Mouse (Mus musculus): ENCODE results near the gene Calhm2. TPM values are rescaled to one million over a fixed set of nuclear protein-coding genes. Genes with fewer than 3 reads are reported as not detected.
A peak's percentile ranks its signal among the peaks of the same experiment; 100 is the strongest.

Calhm2 gene
- polyA plus RNA-seq, 1 experiment from 2014 or later = 0.71 TPM

- ATAC-seq (replicated peaks; ENCODE audit: low FRiP score) (no peak), DNase-seq (ENCODE audit: low spot score) (no peak)
- Histone ChIP-seq H3K36me3 (ENCODE audit: control insufficient read depth, insufficient read depth, low read length) (peaks cover 3% of the 10 kb centered on the region; the same call in 1 of the 2 replicates), H3K27ac (ENCODE audit: low read depth, low read length) (no peak overlapping the region), H3K27me3 (ENCODE audit: control insufficient read depth, insufficient read depth, low read length) (no peaks in the 10 kb centered on the region), H3K9me3 (ENCODE audit: control insufficient read depth, low read length) (no peaks in the 10 kb centered on the region), H3K9ac (ENCODE audit: low read length) (no peak overlapping the region), H3K4me2 (ENCODE audit: low read depth, low read length, severe bottlenecking) (no peak overlapping the region), H3K4me1 (replicated peaks; ENCODE audit: control insufficient read depth, insufficient read depth, low read length) (no peaks in the 10 kb centered on the region; the same call in 1 of the 2 replicates), H3K4me3 (ENCODE audit: low read depth, low read length) (no peak overlapping the region)
- WGBS = 92% methylated on average over 3 of the region's 3 CpGs
Measured at GRCm38 (mm10) chr19:47088226-47088625, 49.9 kb downstream of the Calhm2 start.

DNA sequence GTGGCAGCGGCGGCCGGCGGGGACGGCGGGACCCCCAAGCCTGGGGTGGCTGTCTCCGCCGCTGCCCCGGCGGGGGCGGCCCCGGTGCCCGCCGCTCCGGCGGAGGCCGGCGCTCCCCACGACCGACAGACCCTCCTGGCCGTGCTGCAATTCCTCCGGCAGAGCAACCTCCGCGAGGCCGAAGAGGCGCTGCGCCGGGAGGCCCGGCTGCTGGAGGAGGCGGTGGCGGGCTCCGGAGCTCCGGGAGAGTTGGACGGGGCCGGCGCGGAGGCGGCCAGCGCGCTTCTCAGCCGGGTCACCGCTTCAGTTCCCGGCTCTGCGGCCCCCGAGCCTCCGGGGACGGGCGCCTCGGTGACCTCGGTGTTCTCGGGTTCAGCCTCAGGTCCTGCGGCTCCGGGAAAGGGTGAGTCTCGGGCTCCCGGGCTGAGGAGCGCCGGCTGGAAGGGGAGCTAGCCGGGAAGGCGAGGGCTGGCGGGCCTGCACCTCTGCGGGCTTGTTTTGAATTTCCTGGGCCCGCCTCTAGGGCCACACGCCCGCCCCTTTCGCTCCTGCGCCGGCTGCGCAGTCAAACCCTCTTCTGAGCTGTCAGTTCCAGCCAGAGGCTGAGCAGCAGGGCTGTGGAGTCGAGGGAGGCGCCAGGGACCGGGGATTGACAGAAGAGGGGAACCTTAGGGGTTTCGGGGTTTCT is 70.0 kb downstream of the Calhm2 start:
- under 1% methylated on average over 53 of the region's 72 CpGs for WGBS
- DNase-seq (ENCODE audit: low spot score) = peak; percentile 90
- ATAC-seq (replicated peaks; ENCODE audit: low FRiP score) = peak; percentile 89
- Histone ChIP-seq H3K4me1 (replicated peaks; ENCODE audit: control insufficient read depth, insufficient read depth, low read length) (peaks cover 4% of the 10 kb centered on the region; the same call in 1 of the 2 replicates), H3K4me2 (ENCODE audit: low read depth, low read length, severe bottlenecking) (peak overlapping the region; percentile 72), H3K9me3 (ENCODE audit: control insufficient read depth, low read length) (no peaks in the 10 kb centered on the region), H3K36me3 (ENCODE audit: control insufficient read depth, insufficient read depth, low read length) (no peaks in the 10 kb centered on the region; the same call in 1 of the 2 replicates), H3K27ac (ENCODE audit: low read depth, low read length) (peak overlapping the region; percentile 63; the same call in 1 of the 2 replicates), H3K4me3 (ENCODE audit: low read depth, low read length) (peak overlapping the region; percentile 90), H3K9ac (ENCODE audit: low read length) (peak overlapping the region; percentile 85), H3K27me3 (ENCODE audit: control insufficient read depth, insufficient read depth, low read length) (no peaks in the 10 kb centered on the region)

DNA sequence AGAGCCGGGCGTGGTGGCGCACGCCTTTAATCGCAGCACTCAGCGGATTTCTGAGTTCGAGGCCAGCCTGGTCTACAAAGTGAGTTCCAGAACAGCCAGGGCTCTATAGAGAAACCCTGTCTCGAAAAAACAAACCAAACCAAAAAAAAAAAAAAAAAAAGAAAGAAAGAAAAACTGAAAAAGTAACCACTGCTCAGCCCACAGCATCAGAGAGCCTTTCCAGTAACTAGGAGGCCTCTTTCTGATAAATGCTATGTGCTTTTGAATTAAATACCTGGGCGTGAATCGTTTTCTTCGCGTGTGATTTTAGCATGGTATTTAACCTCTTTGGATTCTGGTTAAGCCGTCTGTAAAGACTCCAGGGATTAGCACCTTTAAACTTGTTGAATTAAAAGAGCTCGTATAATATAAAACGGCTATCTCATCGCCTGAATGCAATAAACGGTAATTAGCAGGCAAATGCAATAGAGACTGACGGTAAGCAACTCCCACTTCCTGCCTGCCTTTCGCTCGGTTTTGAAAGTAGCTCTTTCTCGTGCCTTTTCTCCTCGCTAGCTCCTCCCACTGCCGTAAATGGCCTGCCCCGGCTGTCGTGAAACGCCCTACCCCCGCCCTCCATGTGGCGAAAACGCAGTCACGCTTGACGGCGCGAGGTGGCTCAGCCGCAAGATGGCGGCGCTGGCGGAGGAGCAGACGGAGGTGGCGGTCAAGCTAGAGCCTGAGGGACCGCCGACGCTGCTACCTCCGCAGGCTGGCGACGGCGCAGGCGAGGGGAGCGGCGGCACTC is 70.8 kb downstream of the Calhm2 start, which contains the start of gene Taf5:
Taf5 (plus strand) TSS at position 651 of the 787 bp plus-strand sequence.
- ATAC-seq (replicated peaks; ENCODE audit: low FRiP score) (peak; percentile 81), DNase-seq (ENCODE audit: low spot score) (peak; percentile 97)
- H3K4me3 ChIP-seq (ENCODE audit: low read depth, low read length) = peak within 1 kb of the TSS; percentile 90
- WGBS = 11% methylated on average over 49 of the region's 49 CpGs
- H3K36me3 ChIP-seq (ENCODE audit: control insufficient read depth, insufficient read depth, low read length) = no peaks in the 10 kb centered on the region
- peaks cover 4% of the 10 kb centered on the region; the same call in 1 of the 2 replicates for H3K4me1 ChIP-seq (replicated peaks; ENCODE audit: control insufficient read depth, insufficient read depth, low read length)
- H3K27me3 ChIP-seq (ENCODE audit: control insufficient read depth, insufficient read depth, low read length) = no peaks in the 10 kb centered on the region
- H3K27ac ChIP-seq (ENCODE audit: low read depth, low read length) = peak within 1 kb of the TSS; percentile 67; the same call in 1 of the 2 replicates
- no peaks in the 10 kb centered on the region for H3K9me3 ChIP-seq (ENCODE audit: control insufficient read depth, low read length)
- H3K4me2 ChIP-seq (ENCODE audit: low read depth, low read length, severe bottlenecking) = peak within 1 kb of the TSS; percentile 72
- peak within 1 kb of the TSS; percentile 85 for H3K9ac ChIP-seq (ENCODE audit: low read length)

- ATAC-seq (replicated peaks; ENCODE audit: low FRiP score) = no peak
- H3K4me3 ChIP-seq (ENCODE audit: low read depth, low read length) = no peak overlapping the region
- H3K4me1 ChIP-seq (replicated peaks; ENCODE audit: control insufficient read depth, insufficient read depth, low read length) = peaks cover 4% of the 10 kb centered on the region; the same call in 1 of the 2 replicates
- H3K27me3 ChIP-seq (ENCODE audit: control insufficient read depth, insufficient read depth, low read length) = no peaks in the 10 kb centered on the region
- H3K9me3 ChIP-seq (ENCODE audit: control insufficient read depth, low read length) = no peaks in the 10 kb centered on the region
- DNase-seq (ENCODE audit: low spot score) = no peak
- WGBS = 95% methylated on average over 3 of the region's 3 CpGs
- H3K9ac ChIP-seq (ENCODE audit: low read length) = no peak overlapping the region
- no peaks in the 10 kb centered on the region for H3K36me3 ChIP-seq (ENCODE audit: control insufficient read depth, insufficient read depth, low read length)
- no peak overlapping the region for H3K4me2 ChIP-seq (ENCODE audit: low read depth, low read length, severe bottlenecking)
- H3K27ac ChIP-seq (ENCODE audit: low read depth, low read length) = no peak overlapping the region
Measured at GRCm38 (mm10) chr19:47065860-47066259, 72.2 kb downstream of the Calhm2 start.

DNA sequence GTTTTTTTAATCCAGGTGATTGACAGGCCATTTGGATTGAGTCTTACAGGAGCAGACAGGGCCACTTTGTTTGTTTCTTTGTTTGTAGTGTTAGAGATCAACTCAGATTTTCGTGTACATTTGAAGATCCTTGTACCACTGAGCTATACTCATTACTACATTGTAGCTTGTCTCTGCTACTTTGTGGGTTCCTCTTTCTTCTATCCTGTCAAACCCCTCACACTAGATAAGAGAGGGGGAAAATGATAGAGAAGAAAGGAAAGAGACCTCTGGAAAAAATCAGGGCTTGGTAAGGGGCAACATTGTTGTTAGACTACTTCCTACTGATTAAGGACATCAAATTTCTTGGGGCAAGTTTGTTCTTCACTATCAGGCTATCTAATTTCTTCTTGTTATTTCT is 80.4 kb downstream of the Calhm2 start:
- no peak for ATAC-seq (replicated peaks; ENCODE audit: low FRiP score)
- no peak overlapping the region for H3K9ac ChIP-seq (ENCODE audit: low read length)
- no peak overlapping the region for H3K4me2 ChIP-seq (ENCODE audit: low read depth, low read length, severe bottlenecking)
- H3K9me3 ChIP-seq (ENCODE audit: control insufficient read depth, low read length) = no peaks in the 10 kb centered on the region
- 69% methylated on average over 1 of the region's 1 CpGs for WGBS
- no peak overlapping the region for H3K27ac ChIP-seq (ENCODE audit: low read depth, low read length)
- no peaks in the 10 kb centered on the region for H3K4me1 ChIP-seq (replicated peaks; ENCODE audit: control insufficient read depth, insufficient read depth, low read length)
- no peaks in the 10 kb centered on the region for H3K36me3 ChIP-seq (ENCODE audit: control insufficient read depth, insufficient read depth, low read length)
- no peaks in the 10 kb centered on the region for H3K27me3 ChIP-seq (ENCODE audit: control insufficient read depth, insufficient read depth, low read length)
- H3K4me3 ChIP-seq (ENCODE audit: low read depth, low read length) = no peak overlapping the region
- no peak for DNase-seq (ENCODE audit: low spot score)

Other genes starting within 250 kb of the Calhm2 start
- gene Ina, start 123.6 kb downstream of the Calhm2 start, polyA plus RNA-seq (2014; fragmentation: Nextera tagmentation; extraction: Ambion mirVana) = 102 and 110 TPM in 2 replicates
- gene Nt5c2, start 123.1 kb downstream of the Calhm2 start, polyA plus RNA-seq (2014; fragmentation: Nextera tagmentation; extraction: Ambion mirVana) = 71.8 and 77.9 TPM in 2 replicates
- gene Pcgf6, start 87.4 kb downstream of the Calhm2 start, polyA plus RNA-seq (2014; fragmentation: Nextera tagmentation; extraction: Ambion mirVana) = 35.1 and 37.3 TPM in 2 replicates
- gene Taf5, start 70.5 kb downstream of the Calhm2 start, polyA plus RNA-seq (2014; fragmentation: Nextera tagmentation; extraction: Ambion mirVana) = 10.6 and 11.8 TPM in 2 replicates
- 944 and 1,025 TPM in 2 replicates for gene Usmg5, start 47.6 kb downstream of the Calhm2 start, polyA plus RNA-seq (2014; fragmentation: Nextera tagmentation; extraction: Ambion mirVana)
- 13.0 and 13.8 TPM in 2 replicates for gene Pdcd11, start 47.5 kb downstream of the Calhm2 start, polyA plus RNA-seq (2014; fragmentation: Nextera tagmentation; extraction: Ambion mirVana)
- gene Calhm1, start 6.0 kb upstream of the Calhm2 start, polyA plus RNA-seq (2014; fragmentation: Nextera tagmentation; extraction: Ambion mirVana) = not detected in 2 replicates
- not detected in 2 replicates for gene Calhm3, start 19.5 kb upstream of the Calhm2 start, polyA plus RNA-seq (2014; fragmentation: Nextera tagmentation; extraction: Ambion mirVana)
- gene Neurl1a, start 40.5 kb upstream of the Calhm2 start, polyA plus RNA-seq (2014; fragmentation: Nextera tagmentation; extraction: Ambion mirVana) = 3.7 and 4.5 TPM in 2 replicates

Measured in forebrain, embryonic 11.5 days (tissue).